Mouse (Mus musculus): ENCODE results near the gene Ehd1. TPM values are rescaled to one million over a fixed set of nuclear protein-coding genes. Genes with fewer than 3 reads are reported as not detected.

Ehd1 gene
- polyA plus RNA-seq, 2 experiments from 2014 or later = 6.4 to 22.8 TPM

DNA sequence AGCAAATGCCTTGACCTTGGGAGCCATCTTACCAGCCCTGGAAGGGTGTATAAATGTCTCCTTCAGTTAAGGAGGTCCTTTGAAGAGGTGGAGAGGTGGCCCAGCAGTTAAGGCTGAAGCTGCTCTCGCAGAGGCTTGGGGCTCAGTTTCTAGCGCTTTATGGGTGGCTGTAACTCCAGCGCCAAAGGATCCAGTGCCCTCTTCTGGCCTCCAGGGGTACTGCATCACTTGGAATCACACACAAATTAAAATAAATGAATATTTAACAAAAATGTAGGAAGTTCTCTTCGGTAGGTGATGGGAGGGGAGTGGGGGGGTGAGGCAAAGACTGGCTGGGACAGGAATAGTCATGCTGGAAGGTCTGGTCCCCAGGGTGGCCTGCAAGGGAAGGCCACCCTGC lies 15.6 kb upstream of the Ehd1 start:
- no peak for ATAC-seq

DNA sequence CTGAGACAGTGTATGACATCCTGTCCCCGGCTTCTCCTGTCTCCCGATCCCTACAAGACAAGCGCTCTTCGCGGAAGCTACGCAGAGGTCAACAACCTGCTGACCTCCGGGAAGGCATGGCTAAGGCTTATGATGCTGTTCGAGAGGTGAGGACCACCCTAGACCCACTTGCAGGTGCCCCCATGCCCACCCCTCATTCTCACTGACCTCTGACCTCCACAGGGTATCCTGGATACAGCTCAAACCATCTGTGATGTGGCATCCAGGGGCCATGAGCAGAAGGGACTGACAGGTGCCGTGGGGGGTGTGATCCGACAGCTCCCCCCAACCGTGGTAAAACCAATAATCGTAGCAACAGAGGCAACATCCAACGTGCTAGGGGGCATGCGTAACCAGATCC lies 15.1 kb upstream of the Ehd1 start:
- no peak for ATAC-seq

DNA sequence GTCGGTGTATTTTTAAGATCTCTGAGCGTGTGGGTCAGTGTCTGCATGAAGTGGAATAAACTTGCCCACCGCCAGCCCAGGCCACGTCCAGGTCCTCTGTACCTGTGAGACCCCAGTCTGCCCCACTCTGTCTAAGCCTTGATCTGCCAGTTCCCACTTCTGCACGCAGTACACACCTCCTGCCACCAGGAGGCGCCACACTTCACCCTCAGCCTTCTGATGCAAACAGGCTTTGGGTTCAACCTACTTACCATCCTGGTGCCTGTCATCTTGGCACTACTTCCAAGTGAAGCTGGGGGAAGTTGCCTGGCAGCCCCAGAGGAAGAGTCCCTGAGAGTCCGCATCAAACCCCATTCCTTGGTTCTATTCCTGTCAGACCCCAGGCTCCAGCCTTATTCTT lies 14.3 kb upstream of the Ehd1 start:
- peak; percentile 34 for ATAC-seq

DNA sequence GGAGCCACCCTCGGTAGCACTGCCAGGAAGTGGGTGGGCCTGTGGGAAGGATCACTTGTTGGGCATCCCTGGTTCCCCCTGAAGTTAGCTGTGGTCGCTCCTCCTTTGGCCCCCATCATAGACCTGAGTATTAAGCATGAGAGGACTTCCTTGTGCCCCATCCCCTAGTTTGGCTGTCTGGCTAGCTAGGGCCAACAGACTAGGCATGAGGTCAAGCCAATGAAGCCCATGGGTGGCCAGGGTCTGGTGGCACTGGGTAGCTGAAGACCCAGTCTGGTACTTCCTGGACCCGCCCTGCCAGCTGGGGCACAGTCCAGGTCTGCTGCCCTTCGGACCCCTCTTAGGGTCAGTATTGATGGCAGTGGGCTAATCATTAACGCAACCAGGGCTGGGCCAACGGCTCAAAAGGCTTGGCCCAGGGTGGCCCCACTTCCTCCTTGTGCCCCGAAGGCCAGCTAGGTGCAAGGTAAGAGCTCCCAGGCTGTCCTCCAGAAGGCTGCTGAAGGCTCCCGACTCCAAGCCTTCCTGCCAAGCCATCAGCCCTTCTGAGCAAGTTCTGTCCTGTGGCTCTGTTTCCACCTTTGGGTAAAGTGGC lies 13.6 kb upstream of the Ehd1 start:
- no peak for ATAC-seq

DNA sequence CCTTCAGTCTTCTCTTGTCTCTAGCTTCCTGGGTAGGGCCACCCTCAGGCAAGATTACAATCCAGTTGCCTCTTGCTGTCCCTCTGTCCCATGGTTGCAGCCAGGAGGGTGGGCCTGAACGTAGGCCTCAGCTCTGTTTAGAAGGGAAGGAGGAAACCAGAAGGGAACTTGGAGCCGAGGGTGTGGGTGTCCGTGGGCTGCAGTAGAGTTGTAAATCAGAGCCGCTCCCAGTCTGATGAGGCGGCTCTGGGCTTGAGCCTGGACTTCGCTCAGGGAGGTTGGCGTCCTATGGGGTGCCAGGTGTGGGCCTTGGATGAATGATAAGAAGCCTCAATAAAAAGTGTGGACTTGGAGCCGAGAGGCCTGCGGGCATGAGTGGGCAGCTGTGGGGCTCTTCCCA lies 12.3 kb upstream of the Ehd1 start:
- no peak for ATAC-seq

DNA sequence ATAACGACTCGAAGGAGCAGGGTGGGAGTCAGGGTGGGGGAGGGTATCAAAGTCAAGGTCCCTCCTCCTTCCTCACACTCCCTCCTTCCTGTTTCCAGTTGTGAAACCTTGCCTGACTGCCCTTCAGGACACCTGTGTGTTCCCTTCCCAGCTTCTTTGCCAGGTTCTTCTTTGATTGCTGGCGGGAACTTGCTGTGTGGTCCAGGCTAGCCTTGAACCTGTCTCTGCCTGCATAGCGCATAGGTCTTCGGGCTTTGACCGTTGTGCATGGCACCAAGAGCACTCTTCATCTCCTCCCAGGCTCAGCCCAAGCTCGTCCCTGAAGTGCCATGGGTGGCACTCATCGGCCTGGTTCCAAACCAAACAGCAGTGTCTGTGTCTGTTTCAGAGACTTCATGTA lies 11.6 kb upstream of the Ehd1 start:
- ATAC-seq = no peak

DNA sequence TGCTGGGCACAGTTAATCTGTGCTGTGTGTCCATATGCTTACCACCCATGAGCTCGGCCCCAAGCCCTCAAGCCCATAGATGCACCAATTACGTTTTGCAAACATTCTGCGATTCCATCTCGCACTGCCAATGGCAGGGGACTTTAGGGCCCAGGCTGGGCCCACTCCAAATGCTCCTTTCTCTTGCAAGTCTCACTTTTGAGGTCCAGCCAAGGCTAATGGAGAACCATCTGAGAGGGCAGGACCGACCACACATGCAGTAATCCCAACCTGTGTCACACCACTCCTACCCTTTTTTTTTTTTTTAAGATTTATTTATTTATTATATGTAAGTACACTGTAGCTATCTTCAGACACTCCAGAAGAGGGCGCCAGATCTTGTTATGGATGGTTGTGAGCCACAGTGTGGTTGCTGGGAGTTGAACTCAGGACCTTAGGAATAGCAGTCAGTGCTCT lies 10.8 kb upstream of the Ehd1 start:
- no peak for ATAC-seq

DNA sequence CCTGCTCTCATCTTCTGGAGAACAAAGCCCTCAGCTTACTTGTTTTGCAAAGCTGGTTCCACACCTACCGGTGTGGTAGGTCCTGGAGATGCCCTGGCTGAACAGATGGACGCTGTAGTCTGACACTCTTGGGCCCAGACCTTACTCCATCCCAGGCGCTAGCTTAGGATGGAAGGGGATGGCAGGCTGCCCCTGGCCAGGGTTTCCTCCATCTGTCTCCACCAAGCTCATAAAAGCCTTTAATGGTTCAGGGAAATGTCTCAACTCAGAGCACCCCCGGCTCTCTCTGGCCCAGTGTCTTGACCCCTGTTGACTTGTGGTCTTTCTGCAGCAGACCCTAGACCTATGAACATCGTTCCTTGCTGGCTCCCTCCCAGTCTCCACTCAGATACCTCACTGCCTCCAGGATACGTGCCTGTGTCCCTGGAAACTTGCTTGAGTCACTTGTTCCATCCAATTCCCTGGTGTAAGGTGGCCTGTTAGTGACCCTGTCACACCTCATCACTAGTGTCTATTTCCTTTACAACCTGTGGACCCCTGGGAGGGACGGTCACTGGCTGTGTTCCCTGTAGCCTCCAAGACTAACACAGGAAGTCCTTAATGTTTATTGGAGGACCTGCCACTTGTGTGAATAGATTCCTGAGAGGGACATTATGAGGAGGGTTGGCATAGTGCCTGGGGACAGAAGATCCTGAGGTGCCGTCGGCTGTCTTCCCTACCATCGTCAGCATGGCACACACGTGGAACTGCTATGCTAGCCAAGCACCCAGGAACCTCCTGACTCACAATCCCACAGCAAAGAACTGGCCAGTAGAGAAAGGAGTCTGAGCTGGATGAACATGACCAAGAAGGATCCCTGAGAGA lies 9.0 kb upstream of the Ehd1 start:
- no peak for ATAC-seq

DNA sequence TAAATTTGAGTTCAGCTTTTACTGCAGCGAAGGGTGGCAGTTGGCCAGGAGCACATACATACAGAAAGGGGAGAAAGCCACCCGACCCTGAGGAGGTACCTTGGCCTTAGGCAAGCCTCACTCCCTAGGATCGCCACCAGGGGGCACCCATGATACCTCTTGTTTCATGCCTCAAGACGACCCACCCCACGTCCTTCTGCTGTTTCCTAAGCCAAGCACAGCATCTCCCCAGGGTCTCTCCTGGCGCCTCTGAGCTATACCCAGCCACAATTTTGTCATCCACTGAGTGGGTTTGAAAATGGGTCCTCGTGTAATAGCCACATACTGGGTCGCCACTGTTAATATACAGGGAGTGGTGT lies 8.4 kb upstream of the Ehd1 start:
- peak; percentile 80 for ATAC-seq

DNA sequence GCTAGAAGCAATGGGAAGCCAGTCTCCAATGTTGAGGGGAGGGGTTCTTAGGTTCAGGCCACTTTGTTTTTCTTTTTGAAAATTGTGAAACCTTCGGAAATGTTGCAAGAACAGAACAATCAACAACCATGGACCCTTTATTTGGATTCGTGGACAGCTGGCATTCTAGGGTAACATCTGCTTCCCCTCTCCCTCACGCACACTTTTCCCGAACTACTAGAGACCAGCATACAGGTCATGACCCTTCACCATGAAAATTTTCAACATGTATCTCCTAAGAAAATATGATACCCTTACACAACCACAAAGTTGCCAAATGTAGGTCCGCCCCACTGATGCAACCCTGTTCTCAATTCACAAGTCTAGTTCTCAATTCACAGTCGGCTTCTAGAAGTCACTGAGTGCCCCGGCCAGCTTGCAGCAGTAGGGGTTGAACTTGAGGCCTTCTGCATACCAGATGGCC lies 7.8 kb upstream of the Ehd1 start:
- no peak for ATAC-seq

DNA sequence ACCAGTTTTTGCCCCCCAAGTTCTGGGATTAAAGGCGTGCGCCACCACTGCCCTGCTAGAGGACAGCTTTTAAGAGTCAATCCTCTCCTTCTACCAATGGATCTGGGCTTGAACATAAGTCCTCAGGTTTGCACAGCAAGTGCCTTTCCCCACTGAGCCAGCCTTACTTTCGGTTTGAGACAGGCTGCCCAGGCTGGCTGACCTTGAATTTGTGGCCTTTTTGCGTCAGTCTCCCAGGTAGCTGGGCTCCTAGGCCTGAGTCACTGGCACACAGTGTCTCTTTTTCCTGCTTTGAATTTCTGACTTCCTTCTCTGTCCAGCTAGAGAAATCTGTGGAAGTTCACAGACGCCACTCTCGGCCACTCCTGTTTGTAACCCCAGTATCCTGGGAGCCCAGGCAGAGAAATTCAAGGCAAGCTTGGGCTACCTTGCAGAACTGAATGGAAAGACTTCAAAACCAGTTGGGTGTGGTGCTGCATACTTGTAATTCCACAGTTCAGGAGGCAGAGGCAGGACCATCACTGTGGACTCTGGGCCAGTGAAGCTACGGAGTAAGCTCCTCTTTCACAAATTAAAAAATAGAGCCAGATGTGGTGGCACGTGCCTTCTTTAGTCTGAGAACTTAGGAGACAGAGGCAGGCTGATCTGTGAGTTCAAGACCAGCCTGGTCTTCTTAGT lies 6.6 kb upstream of the Ehd1 start:
- no peak for ATAC-seq

DNA sequence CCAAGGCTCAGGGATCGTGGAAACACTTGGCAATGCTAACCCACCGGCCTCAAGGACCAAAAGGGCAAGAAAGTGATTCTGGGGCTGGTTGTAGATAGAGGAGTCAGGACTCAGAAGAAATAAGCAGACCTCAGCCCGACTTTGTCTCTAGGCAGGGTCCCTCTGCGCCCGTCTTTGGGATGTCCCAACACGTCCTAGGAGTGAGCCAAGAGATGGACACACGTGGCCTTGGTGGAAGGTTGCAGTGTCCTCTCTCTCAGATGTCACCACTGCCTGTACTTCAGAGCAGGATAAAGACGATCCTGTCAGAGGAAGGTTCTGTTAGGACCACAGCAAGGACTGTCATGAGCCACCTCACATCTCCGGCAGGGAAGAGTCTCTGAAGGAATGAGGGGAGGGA lies 5.9 kb upstream of the Ehd1 start:
- ATAC-seq = no peak

DNA sequence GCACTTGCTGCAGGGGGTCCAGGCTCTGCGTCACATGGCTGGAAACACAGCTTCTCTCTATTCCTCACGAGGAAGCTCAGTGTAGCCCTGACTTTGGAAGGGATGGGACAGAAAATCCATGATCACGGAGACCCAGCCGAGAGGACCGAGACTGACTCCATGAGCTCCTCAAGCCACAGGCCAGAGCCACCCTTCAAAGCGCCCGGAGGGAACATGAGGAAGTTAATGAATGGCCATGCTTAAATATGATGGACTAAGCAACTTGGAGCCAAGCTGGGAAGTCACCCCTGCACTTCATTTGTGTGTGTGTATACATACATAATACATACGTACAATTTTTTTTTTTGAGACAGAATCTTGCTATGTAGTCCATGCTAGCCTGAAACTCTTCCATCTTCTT lies 5.3 kb upstream of the Ehd1 start:
- no peak for ATAC-seq

DNA sequence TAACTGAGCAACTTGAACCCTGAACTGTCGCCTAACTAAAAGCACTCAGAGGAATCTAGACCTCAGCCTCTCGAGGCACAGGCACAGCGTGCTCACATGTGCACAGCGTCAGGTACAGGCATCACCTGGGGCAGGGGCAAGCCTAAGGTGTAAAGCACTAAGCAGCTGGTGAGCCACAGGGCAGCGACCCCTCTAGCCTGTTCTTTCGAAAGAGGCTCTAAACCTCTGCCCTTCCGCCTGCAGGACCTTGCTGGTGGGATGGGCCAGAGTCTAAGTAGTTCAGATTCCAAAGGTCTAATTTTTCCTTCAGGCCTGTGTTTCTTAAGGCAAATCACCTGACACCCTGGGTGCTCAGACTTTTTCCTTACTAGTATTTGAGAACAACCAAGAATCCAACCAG lies 4.5 kb upstream of the Ehd1 start:
- no peak for ATAC-seq

DNA sequence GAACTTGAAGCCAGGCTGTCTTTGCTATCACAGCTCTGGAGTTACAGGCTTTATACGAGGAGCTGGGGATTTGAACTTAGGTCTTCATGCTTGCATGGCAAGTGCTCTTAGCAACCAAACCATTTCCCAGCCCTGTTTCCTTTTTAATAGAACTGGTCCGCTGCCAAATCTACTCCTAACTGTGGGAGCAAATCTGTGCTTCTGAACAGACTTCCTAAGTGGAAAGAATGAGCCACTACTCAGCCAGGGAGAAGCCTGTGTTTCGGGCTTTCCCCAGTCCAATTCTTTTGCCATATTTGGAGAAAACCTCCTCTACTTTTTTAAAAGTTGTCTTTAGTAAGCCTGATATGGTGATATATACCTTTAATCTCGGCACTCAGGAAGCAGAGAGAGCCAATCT lies 3.8 kb upstream of the Ehd1 start:
- ATAC-seq = no peak

DNA sequence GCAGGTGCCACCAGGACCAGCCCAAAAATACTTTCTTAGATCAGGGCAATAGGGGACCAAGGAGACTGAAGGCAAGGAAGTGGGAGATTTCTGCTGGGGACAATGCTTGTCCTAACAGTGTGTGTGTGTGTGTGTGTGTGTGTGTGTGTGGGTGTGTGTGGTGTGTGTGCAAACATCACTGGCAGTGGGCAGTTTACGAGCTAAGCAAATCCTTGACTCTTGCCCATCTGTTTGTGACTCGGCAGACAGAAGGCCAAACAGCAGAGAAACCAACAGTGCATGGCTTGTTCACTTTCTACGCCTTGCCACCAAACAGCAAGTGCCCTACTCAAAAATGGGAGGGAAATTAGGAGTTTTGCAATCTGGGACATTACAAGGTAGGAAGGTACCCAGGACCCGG lies 2.9 kb upstream of the Ehd1 start:
- ATAC-seq = no peak

DNA sequence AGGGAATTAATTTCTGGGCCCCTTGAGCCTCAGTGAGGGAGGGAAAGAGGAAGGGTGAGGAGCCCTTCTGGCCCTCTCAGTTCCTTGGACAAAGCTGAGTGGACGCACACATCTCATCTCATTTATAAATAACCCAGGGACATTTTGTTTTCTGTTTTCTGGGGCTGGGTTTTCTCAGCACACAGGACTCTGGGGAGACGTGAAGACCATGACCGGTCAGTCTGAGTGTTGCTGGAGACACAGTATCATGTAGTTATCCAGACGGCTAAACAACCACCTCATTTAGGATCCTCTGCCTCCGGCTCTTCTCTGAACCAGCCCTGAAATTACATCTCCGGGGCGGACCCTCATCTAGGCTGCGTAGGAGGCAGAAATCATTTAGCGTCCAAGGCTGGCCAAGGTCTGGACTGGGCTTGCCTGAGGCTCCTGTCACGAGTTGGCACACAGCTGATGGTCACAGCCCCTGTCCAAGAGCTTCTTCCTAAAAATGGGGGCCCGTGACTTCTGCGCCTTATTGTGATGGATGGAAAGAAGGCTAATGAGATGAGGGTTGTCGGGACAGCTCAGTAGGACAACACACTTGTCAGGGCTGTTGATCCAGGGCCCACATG lies 2.4 kb upstream of the Ehd1 start:
- ATAC-seq = no peak

DNA sequence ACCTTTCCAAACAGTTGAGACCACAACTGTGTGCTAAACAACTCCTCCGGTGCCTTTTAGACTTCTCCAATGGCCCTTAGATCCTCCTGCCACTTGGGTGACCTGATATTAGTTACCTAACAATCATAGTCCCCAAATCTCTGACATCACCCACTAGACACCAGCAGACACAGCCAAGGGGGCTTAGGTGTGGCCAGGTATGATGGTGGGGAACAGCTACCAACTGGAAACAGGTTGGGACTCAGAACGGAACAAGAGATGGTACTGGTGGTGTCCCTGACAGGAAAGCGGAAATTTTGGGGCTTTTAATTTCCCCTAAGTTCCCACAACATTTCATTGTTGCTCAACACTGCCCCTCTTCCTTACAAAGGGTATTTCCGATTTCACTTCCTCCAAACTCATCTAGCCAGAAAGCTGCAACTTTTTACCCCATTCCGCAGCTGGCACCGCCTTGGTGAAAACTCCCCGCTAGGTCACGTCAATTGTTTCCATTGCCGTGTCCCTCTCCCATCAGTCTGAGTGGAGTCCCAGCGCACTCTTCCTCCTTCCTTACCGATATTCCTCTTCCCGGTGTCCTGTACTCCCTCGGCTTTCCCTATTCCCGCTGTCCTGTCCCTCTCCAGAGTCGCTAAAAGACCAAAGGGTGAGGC lies 660 bp upstream of the Ehd1 start:
- ATAC-seq = peak; percentile 40

DNA sequence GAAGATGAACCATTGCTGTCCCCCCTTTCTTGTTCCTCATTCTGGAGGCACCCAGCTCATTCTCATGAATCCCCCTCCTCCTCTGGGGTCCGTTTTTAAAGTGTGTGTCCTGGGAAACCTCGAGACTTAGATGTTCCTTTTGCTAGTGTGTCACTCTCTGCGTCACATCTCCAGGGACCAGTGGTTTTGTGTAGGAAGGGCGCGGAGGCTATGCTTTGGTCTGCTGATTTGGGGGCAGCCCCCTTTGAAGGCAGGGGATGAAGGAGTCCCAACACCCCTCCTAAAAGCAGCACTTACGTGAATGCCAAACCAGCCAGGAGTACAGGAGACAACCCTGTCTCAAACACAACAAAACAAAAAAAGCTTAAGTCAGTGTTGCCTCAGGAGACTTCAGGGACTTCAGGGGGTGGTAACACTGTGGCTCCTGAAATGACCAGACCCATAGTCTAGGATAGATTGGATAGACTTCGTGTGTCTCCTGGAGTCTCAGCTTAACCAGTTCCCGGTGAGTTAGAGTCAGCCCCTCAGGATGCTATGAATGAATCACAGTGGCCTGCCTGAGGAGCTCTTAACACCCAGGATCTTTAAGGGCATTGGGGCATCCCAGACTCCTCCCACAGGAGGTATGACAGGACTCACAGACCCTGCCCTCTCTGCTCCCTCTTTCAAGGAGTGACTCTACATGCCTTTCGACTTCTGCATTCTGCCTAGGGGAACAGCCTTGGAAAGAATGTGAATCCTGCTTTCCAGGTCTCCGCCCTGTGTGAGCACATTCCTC lies 1.3 kb downstream of the Ehd1 start:
- ATAC-seq = no peak

DNA sequence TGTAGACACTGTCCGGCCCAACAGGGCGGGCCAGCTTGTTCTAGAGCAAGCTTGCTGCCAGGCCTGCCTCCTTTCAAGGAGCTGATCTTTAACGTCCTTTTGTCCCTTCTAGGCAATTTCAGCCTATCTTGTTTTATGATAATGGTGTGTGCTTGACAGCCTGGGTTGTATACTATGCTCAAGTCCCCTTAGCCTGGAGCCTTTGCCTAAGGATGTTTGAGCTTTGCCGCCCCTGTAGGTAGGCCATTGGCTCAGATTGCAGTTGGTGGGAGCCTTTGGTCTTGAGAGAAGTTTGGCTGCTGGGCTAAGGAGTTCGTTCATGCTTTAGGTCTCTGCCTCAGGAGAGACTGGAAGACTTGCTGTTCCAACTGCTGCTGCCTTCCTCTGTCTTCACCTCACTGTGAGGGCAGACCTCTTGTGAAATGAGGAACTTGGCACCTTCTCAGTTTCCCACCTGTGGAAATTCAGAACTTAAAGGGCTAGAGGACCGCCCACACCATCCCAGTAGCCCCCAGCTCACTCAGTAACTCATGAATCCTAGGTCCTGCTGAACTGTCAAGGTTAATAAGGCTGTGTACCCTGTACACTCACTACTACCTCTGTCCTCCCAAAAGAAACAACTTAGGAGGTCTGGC lies 2.0 kb downstream of the Ehd1 start:
- ATAC-seq = no peak

DNA sequence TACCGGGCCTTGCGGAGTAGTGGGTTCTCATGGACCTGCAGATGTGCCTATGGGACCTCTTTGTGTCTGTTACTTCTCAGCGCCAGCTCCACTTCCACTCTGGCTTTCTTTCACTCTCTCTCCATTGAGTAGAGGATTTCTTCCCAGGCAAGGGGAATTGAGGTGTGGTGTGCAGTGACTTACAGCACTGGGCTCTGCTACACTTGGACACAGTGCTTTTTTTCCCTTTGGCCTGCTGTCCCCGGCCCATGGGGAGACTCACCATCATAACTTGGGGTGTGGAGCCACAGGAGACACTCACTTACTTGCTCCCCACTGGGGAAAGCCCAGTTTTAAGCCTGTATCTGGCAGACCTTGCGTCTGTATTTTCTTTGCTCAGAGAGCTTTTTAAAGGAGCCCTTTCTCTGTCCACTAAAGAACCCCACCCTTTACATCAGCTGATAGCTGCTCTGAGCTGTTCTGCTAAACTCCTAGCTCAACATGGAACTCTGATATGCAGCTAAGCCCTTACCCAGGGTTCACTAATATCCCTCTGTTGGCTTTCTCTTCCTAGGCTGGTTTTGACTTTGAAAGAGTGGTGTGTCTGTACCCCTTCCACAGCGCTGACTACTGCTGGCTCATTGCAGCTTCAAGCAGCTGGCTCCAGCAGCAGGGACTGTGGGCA lies 3.1 kb downstream of the Ehd1 start:
- ATAC-seq = no peak
